Mouse (Mus musculus): ENCODE results near the gene Nectin2. TPM values are rescaled to one million over a fixed set of nuclear protein-coding genes. Genes with fewer than 3 reads are reported as not detected.

Gene Nectin2
- polyA plus RNA-seq, 1 experiment from 2014 or later = 82.2 TPM

GRCm38 (mm10) chr7:19697949-19698906, 52.1 kb downstream of the Nectin2 start:
- Histone ChIP-seq H3K4me2 (replicated peaks; ENCODE audit: low read depth) (peak overlapping the region; percentile 59), H3K36me3 (ENCODE audit: control insufficient read depth, insufficient read depth, low read length) (no peaks in the 10 kb centered on the region), H3K9me3 (ENCODE audit: control insufficient read depth, low read length) (no peaks in the 10 kb centered on the region), H3K27me3 (ENCODE audit: control insufficient read depth, insufficient read depth, low read length) (no peaks in the 10 kb centered on the region), H3K27ac (replicated peaks) (peak overlapping the region; percentile 50), H3K4me1 (replicated peaks; ENCODE audit: control insufficient read depth, insufficient read depth) (peaks cover 8% of the 10 kb centered on the region), H3K9ac (ENCODE audit: low read length) (peak overlapping the region; percentile 51), H3K4me3 (ENCODE audit: low read depth, low read length) (peak overlapping the region; percentile 37)
- ATAC-seq (ENCODE audit: low FRiP score, low TSS enrichment) (no peak), DNase-seq (ENCODE audit: low spot score) (peak; percentile 42)
- WGBS = 7% methylated on average over 28 of the region's 28 CpGs
- TF ChIP-seq EP300 (optimal IDR thresholded peaks at IDR 0.05) (no peak), CTCF (IDR thresholded peaks at IDR 0.05; ENCODE audit: low read depth) (peak; percentile 62)

DNA sequence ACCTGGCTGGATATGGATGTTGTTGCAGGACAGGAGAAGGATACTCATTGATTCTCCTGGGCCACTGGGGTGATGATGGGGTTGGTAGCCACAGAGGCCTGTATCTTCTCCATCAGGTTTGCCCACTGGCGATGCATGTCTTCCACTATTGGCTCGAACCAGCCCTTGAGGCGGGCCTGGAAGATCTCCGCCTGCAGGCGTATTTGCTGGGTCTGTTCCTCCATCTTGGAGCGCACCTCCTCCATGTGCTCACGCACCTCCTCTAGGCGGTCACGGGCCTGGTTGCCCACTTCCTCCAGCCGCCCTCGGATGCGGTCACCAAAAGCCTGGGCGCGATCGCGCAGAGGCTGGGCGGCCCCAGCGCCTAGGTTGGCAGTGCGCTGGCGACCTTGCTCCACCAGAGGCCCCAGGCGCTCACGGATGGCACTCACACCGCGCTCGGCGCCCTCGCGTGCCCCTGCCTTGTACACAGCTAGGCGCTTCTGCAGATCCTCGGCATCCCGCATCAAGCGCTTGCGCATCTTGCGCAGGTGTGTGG, 53.9 kb downstream of the Nectin2 start:
- Histone ChIP-seq H3K9me3 (ENCODE audit: control insufficient read depth, low read length) (no peaks in the 10 kb centered on the region), H3K4me1 (replicated peaks; ENCODE audit: control insufficient read depth, insufficient read depth) (peaks cover 6% of the 10 kb centered on the region), H3K4me3 (ENCODE audit: low read depth, low read length) (no peak overlapping the region), H3K4me2 (replicated peaks; ENCODE audit: low read depth) (no peak overlapping the region), H3K27ac (replicated peaks) (no peak overlapping the region), H3K27me3 (ENCODE audit: control insufficient read depth, insufficient read depth, low read length) (no peaks in the 10 kb centered on the region), H3K9ac (ENCODE audit: low read length) (no peak overlapping the region), H3K36me3 (ENCODE audit: control insufficient read depth, insufficient read depth, low read length) (no peaks in the 10 kb centered on the region)
- ATAC-seq (ENCODE audit: low FRiP score, low TSS enrichment) (no peak), DNase-seq (ENCODE audit: low spot score) (no peak)
- 91% methylated on average over 34 of the region's 34 CpGs for WGBS
- TF ChIP-seq CTCF (IDR thresholded peaks at IDR 0.05; ENCODE audit: low read depth) = no peak
- TF ChIP-seq EP300 (optimal IDR thresholded peaks at IDR 0.05) = no peak

- Histone ChIP-seq H3K27ac (replicated peaks) (no peak overlapping the region), H3K36me3 (ENCODE audit: control insufficient read depth, insufficient read depth, low read length) (no peaks in the 10 kb centered on the region), H3K4me1 (replicated peaks; ENCODE audit: control insufficient read depth, insufficient read depth) (peaks cover 5% of the 10 kb centered on the region), H3K9ac (ENCODE audit: low read length) (no peak overlapping the region), H3K9me3 (ENCODE audit: control insufficient read depth, low read length) (no peaks in the 10 kb centered on the region), H3K4me3 (ENCODE audit: low read depth, low read length) (no peak overlapping the region), H3K4me2 (replicated peaks; ENCODE audit: low read depth) (no peak overlapping the region), H3K27me3 (ENCODE audit: control insufficient read depth, insufficient read depth, low read length) (no peaks in the 10 kb centered on the region)
- ATAC-seq (ENCODE audit: low FRiP score, low TSS enrichment) (no peak), DNase-seq (ENCODE audit: low spot score) (no peak)
- WGBS = 83% methylated on average over 6 of the region's 6 CpGs
- TF ChIP-seq EP300 (optimal IDR thresholded peaks at IDR 0.05) = no peak
- TF ChIP-seq CTCF (IDR thresholded peaks at IDR 0.05; ENCODE audit: low read depth) = no peak
Measured at GRCm38 (mm10) chr7:19695881-19696280, 54.4 kb downstream of the Nectin2 start.

DNA sequence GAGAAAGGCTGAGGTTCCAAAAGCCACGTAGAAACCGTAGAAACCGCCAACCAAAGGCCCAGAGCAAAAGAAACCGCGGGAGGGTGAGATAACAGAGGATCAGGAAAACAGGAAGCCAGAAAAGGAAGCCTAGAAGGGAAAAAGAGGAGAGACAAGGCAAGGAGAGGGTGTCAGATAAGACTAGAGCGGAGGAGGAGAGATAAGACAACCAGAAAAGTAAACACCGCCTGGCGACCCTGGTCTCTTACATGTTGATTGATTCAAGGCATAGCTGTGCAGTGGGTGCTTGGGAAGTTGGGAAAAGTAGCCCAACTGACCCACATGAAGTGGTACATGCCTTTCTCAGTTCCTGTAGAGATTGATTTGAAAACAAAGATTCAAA, 55.1 kb downstream of the Nectin2 start:
- Histone ChIP-seq H3K9me3 (ENCODE audit: control insufficient read depth, low read length) (no peaks in the 10 kb centered on the region), H3K4me1 (replicated peaks; ENCODE audit: control insufficient read depth, insufficient read depth) (peaks cover 3% of the 10 kb centered on the region; the same call in 1 of the 2 replicates), H3K9ac (ENCODE audit: low read length) (no peak overlapping the region), H3K27me3 (ENCODE audit: control insufficient read depth, insufficient read depth, low read length) (no peaks in the 10 kb centered on the region), H3K36me3 (ENCODE audit: control insufficient read depth, insufficient read depth, low read length) (no peaks in the 10 kb centered on the region), H3K4me3 (ENCODE audit: low read depth, low read length) (no peak overlapping the region), H3K4me2 (replicated peaks; ENCODE audit: low read depth) (no peak overlapping the region), H3K27ac (replicated peaks) (0 out of 2 replicates have a peak overlapping the region, but pooled peaks have one; percentile 8)
- no peak for DNase-seq (ENCODE audit: low spot score)
- TF ChIP-seq EP300 (optimal IDR thresholded peaks at IDR 0.05) (no peak), CTCF (IDR thresholded peaks at IDR 0.05; ENCODE audit: low read depth) (no peak)
- 19% methylated on average over 8 of the region's 8 CpGs for WGBS
- ATAC-seq (ENCODE audit: low FRiP score, low TSS enrichment) = no peak

GRCm38 (mm10) chr7:19694336-19695212, 55.7 kb downstream of the Nectin2 start:
- Histone ChIP-seq H3K9me3 (ENCODE audit: control insufficient read depth, low read length) (no peaks in the 10 kb centered on the region), H3K27ac (replicated peaks) (0 out of 2 replicates have a peak overlapping the region, but pooled peaks have one; percentile 8), H3K4me1 (replicated peaks; ENCODE audit: control insufficient read depth, insufficient read depth) (peaks cover 3% of the 10 kb centered on the region; the same call in 1 of the 2 replicates), H3K4me2 (replicated peaks; ENCODE audit: low read depth) (no peak overlapping the region), H3K27me3 (ENCODE audit: control insufficient read depth, insufficient read depth, low read length) (no peaks in the 10 kb centered on the region), H3K4me3 (ENCODE audit: low read depth, low read length) (no peak overlapping the region), H3K9ac (ENCODE audit: low read length) (no peak overlapping the region), H3K36me3 (ENCODE audit: control insufficient read depth, insufficient read depth, low read length) (no peaks in the 10 kb centered on the region)
- WGBS = 70% methylated on average over 10 of the region's 10 CpGs
- TF ChIP-seq CTCF (IDR thresholded peaks at IDR 0.05; ENCODE audit: low read depth) (no peak), EP300 (optimal IDR thresholded peaks at IDR 0.05) (no peak)
- DNase-seq (ENCODE audit: low spot score) (no peak), ATAC-seq (ENCODE audit: low FRiP score, low TSS enrichment) (no peak)
